In genomic region chr11:43767749-43768148, GRCm38 (mm10) we compare ENCODE assay signal across 14 mouse cellular contexts. TPM values are rescaled to one million over a fixed set of nuclear protein-coding genes. Genes with fewer than 3 reads are reported as not detected.
DNase-seq lines count a peak whose midpoint lies in the region; ATAC-seq and TF ChIP-seq lines count a peak whose summit lies in the region.
"Had no signal": no experiment of that assay in that cellular context is flagged by ENCODE, and none has a peak within 500 bp of the region (broad histone marks: within the 10 kb centered on the region; RNA-seq: fewer than 3 reads in every experiment).

No protein-coding gene starts in this region.

- in situ Hi-C loops in CH12.LX (cut with MboI; ENCODE audit: low pct_ligation_motif_present, low pct_unique_long_range_greater_than_20kb, low sequenced_read_pairs), result loop anchor here (25.0 kb wide), 1 partner anchor 795 kb away; no protein-coding TSS in a partner anchor

- H3K79me2 ChIP-seq in CH12.LX (replicated peaks; ENCODE audit: control insufficient read depth, extremely low read depth, insufficient read depth, poor library complexity, severe bottlenecking), result no peaks in the 10 kb centered on the region

- H3K9me3 ChIP-seq in heart, embryonic 14.5 days (ENCODE audit: control insufficient read depth, low read length), result no peaks in the 10 kb centered on the region
- H3K9me3 ChIP-seq in liver, embryonic 12.5 days (replicated peaks), result no peaks in the 10 kb centered on the region
- no peaks in the 10 kb centered on the region for H3K9me3 ChIP-seq in liver, embryonic 11.5 days (ENCODE audit: control insufficient read depth, low read length)
- H3K9me3 ChIP-seq in CH12.LX (replicated peaks; ENCODE audit: low read length), result no peaks in the 10 kb centered on the region
- H3K9me3 ChIP-seq in intestine, postnatal 0 days (ENCODE audit: control insufficient read depth), result no peaks in the 10 kb centered on the region
- H3K9me3 ChIP-seq: heart, embryonic 12.5 days; liver, embryonic 15.5 days; midbrain, embryonic 12.5 days had no signal

- H3K36me3 ChIP-seq in heart, embryonic 14.5 days (ENCODE audit: control insufficient read depth, insufficient read depth, low read length), result no peaks in the 10 kb centered on the region
- no peaks in the 10 kb centered on the region for H3K36me3 ChIP-seq in liver, embryonic 12.5 days
- H3K36me3 ChIP-seq in liver, embryonic 11.5 days (ENCODE audit: control insufficient read depth, insufficient read depth, low read length), result no peaks in the 10 kb centered on the region
- H3K36me3 ChIP-seq in CH12.LX (replicated peaks in 1 of 2; ENCODE audit: control insufficient read depth in 1 of 2, insufficient read depth in 1 of 2, low read length in 1 of 2), result no peaks in the 10 kb centered on the region
- no peaks in the 10 kb centered on the region for H3K36me3 ChIP-seq in intestine, postnatal 0 days (ENCODE audit: control insufficient read depth, insufficient read depth)
- H3K36me3 ChIP-seq: heart, embryonic 12.5 days; liver, embryonic 15.5 days; midbrain, embryonic 12.5 days had no signal

- H3K4me1 ChIP-seq in heart, embryonic 14.5 days (ENCODE audit: control insufficient read depth in 2 of 2, insufficient read depth in 2 of 2, low read length in 2 of 2), result no peaks in the 10 kb centered on the region
- 0 out of 2 replicates have a peak, but pooled peaks cover 4% of the 10 kb centered on the region for H3K4me1 ChIP-seq in liver, embryonic 12.5 days
- H3K4me1 ChIP-seq in liver, embryonic 11.5 days (replicated peaks; ENCODE audit: control insufficient read depth, insufficient read depth, low read length), result no peaks in the 10 kb centered on the region
- H3K4me1 ChIP-seq in CH12.LX (ENCODE audit: control insufficient read depth in 1 of 2, insufficient read depth in 2 of 2), result peaks cover 0 to 13% of the 10 kb centered on the region in 2 experiments; a peak in 2 of 4 replicates
- no peaks in the 10 kb centered on the region for H3K4me1 ChIP-seq in intestine, postnatal 0 days (replicated peaks; ENCODE audit: control insufficient read depth, insufficient read depth, low read length)
- H3K4me1 ChIP-seq: heart, embryonic 12.5 days; liver, embryonic 15.5 days had no signal

- H3K27me3 ChIP-seq in heart, embryonic 14.5 days (ENCODE audit: control insufficient read depth, insufficient read depth, low read length), result no peaks in the 10 kb centered on the region
- H3K27me3 ChIP-seq in liver, embryonic 12.5 days (replicated peaks), result peaks cover 39% of the 10 kb centered on the region
- H3K27me3 ChIP-seq in liver, embryonic 11.5 days (replicated peaks; ENCODE audit: control insufficient read depth, insufficient read depth, low read length), result peaks cover 15% of the 10 kb centered on the region; the same call in 1 of the 2 replicates
- H3K27me3 ChIP-seq in CH12.LX (replicated peaks), result peaks cover 32% of the 10 kb centered on the region
- no peaks in the 10 kb centered on the region for H3K27me3 ChIP-seq in intestine, postnatal 0 days (replicated peaks; ENCODE audit: control insufficient read depth, insufficient read depth, low read length)

- H3K27ac ChIP-seq in heart, embryonic 14.5 days (replicated peaks in 1 of 2; ENCODE audit: control insufficient read depth in 1 of 2, insufficient read depth in 1 of 2, low read depth in 2 of 2, low read length in 2 of 2), result no peak overlapping the region
- no peak overlapping the region for H3K27ac ChIP-seq in liver, embryonic 12.5 days
- no peak overlapping the region for H3K27ac ChIP-seq in liver, embryonic 11.5 days (ENCODE audit: low read depth, low read length)
- H3K27ac ChIP-seq in CH12.LX (ENCODE audit: insufficient read depth, low read depth), result no peak overlapping the region
- no peak overlapping the region for H3K27ac ChIP-seq in intestine, postnatal 0 days (ENCODE audit: low read depth, low read length)
- H3K27ac ChIP-seq: gastrocnemius, adult 2 months; liver, embryonic 15.5 days; midbrain, embryonic 12.5 days had no signal

- TF ChIP-seq POLR2A in CH12.LX (IDR thresholded peaks at IDR 0.05; ENCODE audit: low read depth, low read length), result no peak

- no peak for ATAC-seq in heart, embryonic 14.5 days (ENCODE audit: insufficient number of reproducible peaks, insufficient read depth, low FRiP score, low read depth)
- no peak for ATAC-seq in liver, embryonic 12.5 days
- no peak for ATAC-seq in liver, embryonic 11.5 days (replicated peaks; ENCODE audit: low FRiP score)
- ATAC-seq in intestine, postnatal 0 days, result no peak

- no peak for TF ChIP-seq EP300 in CH12.LX (IDR thresholded peaks at IDR 0.05; ENCODE audit: low read length)

- no peak overlapping the region for H3K4me3 ChIP-seq in heart, embryonic 14.5 days (ENCODE audit: control insufficient read depth in 1 of 2, insufficient read depth in 1 of 2, low read depth in 1 of 2, low read length in 2 of 2)
- H3K4me3 ChIP-seq in liver, embryonic 12.5 days, result no peak overlapping the region; the same call in 1 of the 2 replicates
- H3K4me3 ChIP-seq in liver, embryonic 11.5 days (ENCODE audit: low read depth, low read length), result no peak overlapping the region
- no peak overlapping the region for H3K4me3 ChIP-seq in CH12.LX (replicated peaks in 1 of 3; ENCODE audit: low read depth in 2 of 3, low read length in 2 of 3, poor library complexity in 1 of 3)
- H3K4me3 ChIP-seq in intestine, postnatal 0 days (ENCODE audit: low read depth, low read length), result no peak overlapping the region

- no peak for TF ChIP-seq RAD21 in CH12.LX (IDR thresholded peaks at IDR 0.05; ENCODE audit: low read depth, low read length)

- WGBS in heart, embryonic 14.5 days, result 63% methylated on average over 11 of the region's 11 CpGs
- 59% methylated on average over 11 of the region's 11 CpGs for WGBS in liver, embryonic 12.5 days (ENCODE audit: insufficient replicate concordance)
- WGBS in liver, embryonic 11.5 days, result 61% methylated on average over 11 of the region's 11 CpGs
- 68% methylated on average over 11 of the region's 11 CpGs for WGBS in intestine, postnatal 0 days

- no peak for DNase-seq in heart, postnatal 14 days
- no peak for DNase-seq in liver, embryonic 11.5 days (ENCODE audit: low spot score)
- no peak for DNase-seq in CH12.LX (ENCODE audit: extremely low read depth)
- DNase-seq in embryo, embryonic 10 days (ENCODE audit: low spot score), result no peak
- DNase-seq in B cell, adult 2 months, result no peak
- DNase-seq: cerebellum, adult 2 months; gastrocnemius, adult 2 months; kidney, postnatal 36 days had no signal

- no peak for TF ChIP-seq CTCF in CH12.LX (conservative IDR thresholded peaks at IDR 0.05 in 1 of 2, IDR thresholded peaks at IDR 0.05 in 1 of 2; ENCODE audit: low read depth in 2 of 2, low read length in 2 of 2)
- no peak for TF ChIP-seq CTCF in intestine, postnatal 0 days (IDR thresholded peaks at IDR 0.05; ENCODE audit: low read depth)

- no peak overlapping the region for H3K9ac ChIP-seq in heart, embryonic 14.5 days (ENCODE audit: low read length)
- no peak overlapping the region for H3K9ac ChIP-seq in liver, embryonic 12.5 days
- no peak overlapping the region for H3K9ac ChIP-seq in liver, embryonic 11.5 days (ENCODE audit: low read depth, low read length)
- no peak overlapping the region for H3K9ac ChIP-seq in CH12.LX (ENCODE audit: insufficient read depth, low read depth)
- H3K9ac ChIP-seq in intestine, postnatal 0 days (ENCODE audit: low read depth, low read length), result no peak overlapping the region
- H3K9ac ChIP-seq: liver, embryonic 15.5 days had no signal

- H3K4me2 ChIP-seq in heart, embryonic 14.5 days (ENCODE audit: low read length), result peak overlapping the region; percentile 75
- 0 out of 2 replicates have a peak overlapping the region, but pooled peaks have one; percentile 72 for H3K4me2 ChIP-seq in liver, embryonic 12.5 days
- no peak overlapping the region for H3K4me2 ChIP-seq in liver, embryonic 11.5 days
- no peak overlapping the region for H3K4me2 ChIP-seq in CH12.LX (ENCODE audit: insufficient read depth, low read depth, poor library complexity, severe bottlenecking)
- peak overlapping the region; percentile 90 for H3K4me2 ChIP-seq in intestine, postnatal 0 days (replicated peaks; ENCODE audit: low read depth)

- dilution Hi-C loops in CH12.LX (cut with MboI; ENCODE audit: extremely low pct_ligation_motif_present, extremely low pct_unique_long_range_greater_than_20kb, low sequenced_read_pairs), result no loop called here

- intact Hi-C loops in heart, postnatal 14 days (cut with DNase I), result loop anchor here (1.0 to 2.0 kb wide), 2 partner anchors 564 to 685 kb away; no protein-coding TSS in a partner anchor

TF ChIP-seq in CH12.LX, 34 proteins besides CTCF, POLR2A, EP300 and RAD21:
- TF ChIP-seq MXI1 (IDR thresholded peaks at IDR 0.05; ENCODE audit: low read depth, low read length) (no peak), CHD2 (IDR thresholded peaks at IDR 0.05; ENCODE audit: low read length) (peak; percentile 80; the same call in 1 of the 2 replicates), MAX (IDR thresholded peaks at IDR 0.05; ENCODE audit: low read length) (no peak)
TF ChIP-seq in CH12.LX: peak in this region for 1.

RNA-seq across cellular contexts. Expression of gene Ttc1, which starts 19.9 kb away (rescaled TPM):
- 57.8 and 62.3 TPM in 2 replicates for polyA plus RNA-seq in heart, embryonic 14.5 days (2014; fragmentation: Nextera tagmentation; extraction: Ambion mirVana)
- total RNA-seq in heart, postnatal 14 days (2021), result 10 to 100 TPM; 43.6 to 48.4 TPM
- polyA plus RNA-seq in liver, embryonic 12.5 days (2016; fragmentation: Nextera tagmentation; extraction: Ambion mirVana), result 45.9 and 48.0 TPM in 2 replicates
- 75.4 and 76.1 TPM in 2 replicates for polyA plus RNA-seq in liver, embryonic 11.5 days (2014; fragmentation: Nextera tagmentation; extraction: Ambion mirVana)
- total RNA-seq in CH12.LX (2012; rRNA removed) (74.8 and 93.4 TPM in 2 replicates), CH12.LX (2014; rRNA removed) (138 and 159 TPM in 2 replicates)
- polyA plus RNA-seq in CH12.LX (2012; ENCODE audit: insufficient read length, low read depth), result 100 and 114 TPM in 2 replicates
- polyA plus RNA-seq in intestine, postnatal 0 days (2015; fragmentation: Nextera tagmentation; extraction: Ambion mirVana), result 54.6 and 58.3 TPM in 2 replicates

Comparison
In these comparisons a context has a peak if more than half of its experiments do, and no peak if none do; other contexts are left out.
1. H3K4me2 ChIP-seq: peak in heart, embryonic 14.5 days (single experiment), liver, embryonic 12.5 days (single experiment) and intestine, postnatal 0 days (single experiment); none in liver, embryonic 11.5 days (single experiment) and CH12.LX (single experiment).